Comparison of ENCODE assay signal across 21 mouse cellular contexts in genomic region chr1:37633516-37633915, GRCm38 (mm10).
DNase-seq lines count a peak whose midpoint lies in the region; ATAC-seq and TF ChIP-seq lines count a peak whose summit lies in the region.
"Had no signal": no experiment of that assay in that cellular context is flagged by ENCODE, and none has a peak within 500 bp of the region (broad histone marks: within the 10 kb centered on the region; RNA-seq: fewer than 3 reads in every experiment).

No protein-coding gene starts in this region.

- H3K4me3 ChIP-seq in gastrocnemius, adult 2 months = no peak overlapping the region
- no peak overlapping the region for H3K4me3 ChIP-seq in heart, embryonic 11.5 days (ENCODE audit: low read depth, low read length)
- H3K4me3 ChIP-seq in heart, embryonic 15.5 days = no peak overlapping the region
- H3K4me3 ChIP-seq: embryonic facial prominence, embryonic 12.5 days; forebrain, embryonic 12.5 days; hindbrain, embryonic 15.5 days had no signal

- no peak for DNase-seq in gastrocnemius, adult 2 months
- no peak for DNase-seq in gastrocnemius, postnatal 14 days
- DNase-seq in heart, adult 8-10 months (ENCODE audit: low spot score) = peak; percentile 78
- peak; percentile 31 for DNase-seq in heart, postnatal 4 days
- DNase-seq in embryo, embryonic 11 days = no peak
- no peak for DNase-seq in cerebellum, postnatal 10 days
- DNase-seq: adrenal gland, postnatal 14 days; cerebellum, adult 18-20 months; cerebellum, adult 9-11 months; forebrain, postnatal 0 days; kidney, adult 2 months had no signal

- intact Hi-C loops in gastrocnemius, adult 2 months (cut with DNase I) = loop anchor here (2.0 kb wide), 1 partner anchor 97 kb away; no protein-coding TSS in a partner anchor
- intact Hi-C loops in gastrocnemius, postnatal 14 days (cut with DNase I; ENCODE audit: low total_unique reads) = loop anchor here (10.0 kb wide), 2 partner anchors 159 to 189 kb away; no protein-coding TSS in a partner anchor

- 53% methylated on average over 5 of the region's 5 CpGs for WGBS in heart, embryonic 11.5 days (ENCODE audit: insufficient replicate concordance)
- 54% methylated on average over 5 of the region's 5 CpGs for WGBS in heart, embryonic 15.5 days

- H3K4me1 ChIP-seq in heart, embryonic 11.5 days (ENCODE audit: control insufficient read depth, insufficient read depth, low read length) = no peaks in the 10 kb centered on the region
- H3K4me1 ChIP-seq in heart, embryonic 15.5 days (replicated peaks) = no peaks in the 10 kb centered on the region
- H3K4me1 ChIP-seq: embryonic facial prominence, embryonic 12.5 days; forebrain, embryonic 12.5 days; hindbrain, embryonic 15.5 days had no signal

- no peaks in the 10 kb centered on the region for H3K27me3 ChIP-seq in heart, embryonic 11.5 days (ENCODE audit: control insufficient read depth, insufficient read depth, low read length)
- H3K27me3 ChIP-seq in heart, embryonic 15.5 days = no peaks in the 10 kb centered on the region
- H3K27me3 ChIP-seq: CH12.LX; embryonic facial prominence, embryonic 12.5 days; forebrain, embryonic 12.5 days; hindbrain, embryonic 15.5 days; Patski had no signal

- H3K9ac ChIP-seq in heart, embryonic 11.5 days (ENCODE audit: low read depth, low read length) = no peak overlapping the region
- no peak overlapping the region for H3K9ac ChIP-seq in heart, embryonic 15.5 days
- H3K9ac ChIP-seq: embryonic facial prominence, embryonic 12.5 days; forebrain, embryonic 12.5 days; forebrain, postnatal 0 days; hindbrain, embryonic 15.5 days had no signal

- no peaks in the 10 kb centered on the region for H3K36me3 ChIP-seq in heart, embryonic 11.5 days (ENCODE audit: control insufficient read depth, insufficient read depth, low read length)
- H3K36me3 ChIP-seq in heart, embryonic 15.5 days = no peaks in the 10 kb centered on the region
- H3K36me3 ChIP-seq: embryonic facial prominence, embryonic 12.5 days; forebrain, embryonic 12.5 days; hindbrain, embryonic 15.5 days had no signal

- no peak overlapping the region for H3K4me2 ChIP-seq in heart, embryonic 11.5 days
- no peak overlapping the region for H3K4me2 ChIP-seq in heart, embryonic 15.5 days
- H3K4me2 ChIP-seq: embryonic facial prominence, embryonic 12.5 days; forebrain, embryonic 12.5 days; hindbrain, embryonic 15.5 days had no signal

- TF ChIP-seq CTCF in gastrocnemius, adult 2 months (IDR thresholded peaks at IDR 0.05) = no peak

- no peak for ATAC-seq in heart, embryonic 11.5 days (replicated peaks; ENCODE audit: insufficient number of reproducible peaks, low FRiP score, low TSS enrichment)
- no peak for ATAC-seq in heart, embryonic 15.5 days (replicated peaks; ENCODE audit: insufficient number of reproducible peaks, insufficient read depth, low FRiP score, low read depth)
- ATAC-seq: activated CD4-positive, CD25-positive, alpha-beta regulatory T cell, adult 4 months; forebrain, postnatal 0 days; intestine, embryonic 16.5 days; Patski had no signal

- H3K9me3 ChIP-seq in heart, embryonic 11.5 days (replicated peaks; ENCODE audit: control insufficient read depth, low read length) = no peaks in the 10 kb centered on the region
- no peaks in the 10 kb centered on the region for H3K9me3 ChIP-seq in heart, embryonic 15.5 days (replicated peaks)
- H3K9me3 ChIP-seq: embryonic facial prominence, embryonic 12.5 days; forebrain, embryonic 12.5 days; hindbrain, embryonic 15.5 days had no signal

- H3K27ac ChIP-seq in gastrocnemius, adult 2 months = peak overlapping the region; percentile 72
- no peak overlapping the region for H3K27ac ChIP-seq in heart, embryonic 11.5 days (ENCODE audit: low read depth, low read length)
- peak overlapping the region; percentile 42 for H3K27ac ChIP-seq in heart, embryonic 15.5 days
- H3K27ac ChIP-seq: embryonic facial prominence, embryonic 12.5 days; forebrain, embryonic 12.5 days; hindbrain, embryonic 15.5 days; kidney, postnatal 0 days had no signal

Comparison
In these comparisons a context has a peak if more than half of its experiments do, and no peak if none do; other contexts are left out.
1. DNase-seq: peak in heart, adult 8-10 months (single experiment) and heart, postnatal 4 days (single experiment); none in gastrocnemius, adult 2 months (single experiment), gastrocnemius, postnatal 14 days (single experiment), embryo, embryonic 11 days (single experiment) and cerebellum, postnatal 10 days (0 of 2).